Mouse (Mus musculus) thymus, adult 2 months (tissue): Measurements from ENCODE around the gene Ttn. TPM values are rescaled to one million over a fixed set of nuclear protein-coding genes. Genes with fewer than 3 reads are reported as not detected.

Source experiments
- DNase-seq: peaks from one replicate; pipeline ENCODE4 v3.0.0; 2021
- H3K27ac ChIP-seq: fragments of 200-500 bp; 2 replicates; pipeline ENCODE4 v1.5.1; 2012; ENCODE audit warnings: low read length, control low read depth; ENCODE audit not compliant: control insufficient read depth, insufficient read depth
- H3K27me3 ChIP-seq: fragments of 200-500 bp; 2 replicates; pipeline ENCODE4 v1.6.1; 2012; ENCODE audit warnings: mild to moderate bottlenecking, low read length, moderate library complexity, mixed read lengths; ENCODE audit not compliant: control insufficient read depth, insufficient read depth
- H3K36me3 ChIP-seq: fragments of 200-500 bp; 2 replicates; pipeline ENCODE4 v1.6.1; 2012; ENCODE audit warnings: mild to moderate bottlenecking, low read length, moderate library complexity; ENCODE audit not compliant: control insufficient read depth, insufficient read depth
- H3K4me1 ChIP-seq: fragments of 200-500 bp; replicated peaks from 2 replicates; pipeline ENCODE4 v1.6.1; 2012; ENCODE audit warnings: low read length; ENCODE audit not compliant: control insufficient read depth, insufficient read depth
- H3K4me3 ChIP-seq: fragments of 200-500 bp; 2 replicates; pipeline ENCODE4 v1.5.1; 2012; ENCODE audit warnings: mild to moderate bottlenecking, low read length, control low read depth, moderate library complexity; ENCODE audit not compliant: control insufficient read depth, insufficient read depth
- CTCF ChIP-seq: fragments of 200-500 bp; IDR thresholded peaks from 2 replicates; pipeline ENCODE4 v1.5.1; 2012; ENCODE audit warnings: mild to moderate bottlenecking, control low read depth, low read length, moderate library complexity, borderline replicate concordance; ENCODE audit not compliant: control insufficient read depth, poor library complexity, insufficient read depth; ENCODE audit errors: extremely low read depth
- POLR2A ChIP-seq: fragments of 200-500 bp; IDR thresholded peaks from 2 replicates; pipeline ENCODE4 v1.6.1; 2012; ENCODE audit warnings: mild to moderate bottlenecking, low read length, control low read depth, moderate library complexity; ENCODE audit not compliant: control insufficient read depth, poor library complexity, insufficient read depth; ENCODE audit errors: extremely low read depth
- WGBS: fragments of 180-500 bp; shearing (Covaris S2); methylation state at CpG from one replicate; pipeline ENCODE4 v1.1.7; 2018; 5-methylcytosine and 5-hydroxymethylcytosine counted together
- polyA plus RNA-seq: library from polyadenylated mRNA; depleted of rRNA; stranded (reverse); fragments of >200 nt; gene quantifications from 2 replicates; pipeline ENCODE4 v1.2.3, GENCODE M21; 2012

The Ttn gene
- polyA plus RNA-seq, 1 experiment = 2.9 TPM

GRCm38 (mm10) chr2:76929718-76930117, 52.6 kb downstream of the Ttn start:
- TF ChIP-seq CTCF (no peak), POLR2A (no peak)
- WGBS = 0% methylated on average over 2 of the region's 2 CpGs

DNA sequence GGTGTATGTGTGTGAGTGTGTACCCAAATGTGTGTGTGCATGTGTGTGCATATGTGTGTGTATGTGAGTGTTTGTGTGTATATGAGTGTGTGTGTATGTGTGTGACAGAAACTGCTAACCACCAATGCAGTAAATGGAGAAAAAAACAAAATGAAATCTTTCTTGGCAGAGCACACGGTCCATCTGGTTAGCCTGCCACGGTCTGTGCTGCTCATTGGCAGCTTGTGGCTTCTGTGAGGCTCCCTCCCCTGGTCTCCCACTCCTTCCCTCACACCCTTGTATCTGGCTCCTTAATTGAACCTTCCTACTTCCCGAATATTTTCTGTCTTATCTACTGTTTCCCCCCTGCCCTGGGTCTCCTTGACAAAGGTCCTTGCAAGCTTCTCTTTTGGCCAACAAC, 53.5 kb downstream of the Ttn start:
- H3K4me1 ChIP-seq = no peaks in the 10 kb centered on the region
- no peak overlapping the region for H3K4me3 ChIP-seq
- no peak for DNase-seq
- WGBS = 65% methylated on average over 3 of the region's 3 CpGs
- no peak overlapping the region for H3K27ac ChIP-seq
- no peaks in the 10 kb centered on the region for H3K36me3 ChIP-seq
- TF ChIP-seq CTCF = no peak
- TF ChIP-seq POLR2A = no peak
- H3K27me3 ChIP-seq = no peaks in the 10 kb centered on the region

More at GRCm38 (mm10) chr2:76929718-76930117, 52.6 kb downstream of the Ttn start:
- peak; percentile 33 for DNase-seq
- Histone ChIP-seq H3K27ac (no peak overlapping the region), H3K36me3 (no peaks in the 10 kb centered on the region), H3K4me3 (no peak overlapping the region), H3K4me1 (no peaks in the 10 kb centered on the region), H3K27me3 (no peaks in the 10 kb centered on the region)

DNA sequence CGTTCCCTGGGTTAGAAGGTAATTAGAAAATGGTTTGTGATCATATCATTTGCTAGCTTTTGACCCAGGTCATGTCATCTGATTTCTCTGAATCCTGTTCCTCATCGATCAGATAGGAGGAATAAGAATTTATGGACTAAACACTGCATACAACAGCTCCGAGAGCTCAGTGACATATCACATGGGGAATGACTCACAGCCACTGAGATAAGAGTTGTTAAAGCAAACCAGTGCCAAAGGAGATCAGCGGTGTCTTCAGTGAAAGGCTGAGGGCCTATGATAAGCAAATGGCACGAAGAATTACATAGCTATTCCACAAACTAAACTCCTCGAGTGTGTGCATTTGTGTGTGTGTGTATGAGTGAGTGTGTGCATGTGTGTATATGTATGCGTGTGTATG, 54.0 kb downstream of the Ttn start:
- Histone ChIP-seq H3K4me1 (no peaks in the 10 kb centered on the region), H3K36me3 (no peaks in the 10 kb centered on the region), H3K27ac (no peak overlapping the region), H3K27me3 (no peaks in the 10 kb centered on the region), H3K4me3 (no peak overlapping the region)
- TF ChIP-seq POLR2A (no peak), CTCF (no peak)
- no peak for DNase-seq
- WGBS = 89% methylated on average over 7 of the region's 7 CpGs

DNA sequence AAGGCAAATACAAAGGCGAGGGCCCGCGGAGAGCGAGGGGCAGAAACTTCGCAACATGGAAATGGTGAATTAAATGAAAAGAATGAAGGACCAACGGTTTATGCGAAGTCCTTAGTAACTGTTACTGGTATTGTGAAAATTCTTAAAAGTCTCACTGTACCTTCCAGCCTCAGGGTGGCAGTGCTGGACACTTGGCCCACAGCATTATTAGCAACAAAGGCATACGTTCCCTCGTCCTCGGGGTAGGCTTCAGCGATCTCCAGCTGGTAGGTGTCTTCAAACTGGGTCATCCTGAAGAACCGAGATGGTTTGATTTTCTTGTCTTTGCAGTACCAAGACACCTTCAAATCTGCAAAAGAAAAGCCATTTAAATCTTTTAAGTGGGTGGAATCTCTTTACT, 55.4 kb downstream of the Ttn start:
- no peak for TF ChIP-seq CTCF
- no peak for TF ChIP-seq POLR2A
- no peaks in the 10 kb centered on the region for H3K27me3 ChIP-seq
- H3K4me1 ChIP-seq = no peaks in the 10 kb centered on the region
- no peak overlapping the region for H3K27ac ChIP-seq
- no peak overlapping the region for H3K4me3 ChIP-seq
- no peaks in the 10 kb centered on the region for H3K36me3 ChIP-seq
- no peak for DNase-seq
- 62% methylated on average over 12 of the region's 12 CpGs for WGBS

- DNase-seq = no peak
- Histone ChIP-seq H3K27ac (no peak overlapping the region), H3K36me3 (no peaks in the 10 kb centered on the region), H3K27me3 (no peaks in the 10 kb centered on the region), H3K4me3 (no peak overlapping the region), H3K4me1 (no peaks in the 10 kb centered on the region)
- TF ChIP-seq CTCF (no peak), POLR2A (no peak)
- 97% methylated on average over 10 of the region's 10 CpGs for WGBS
These were observed 67.4 kb downstream of the Ttn start for GRCm38 (mm10) chr2:76914959-76915358.

GRCm38 (mm10) chr2:76908705-76909457, 73.5 kb downstream of the Ttn start:
- Histone ChIP-seq H3K36me3 (no peaks in the 10 kb centered on the region), H3K27ac (no peak overlapping the region), H3K27me3 (no peaks in the 10 kb centered on the region), H3K4me3 (no peak overlapping the region), H3K4me1 (no peaks in the 10 kb centered on the region)
- TF ChIP-seq POLR2A (no peak), CTCF (no peak)
- WGBS = 74% methylated on average over 15 of the region's 15 CpGs
- DNase-seq = no peak
